Mouse (Mus musculus) lung, postnatal 14 days (tissue): ENCODE measurements around the gene Apeh.
A peak's percentile ranks its signal among the peaks of the same experiment; 100 is the strongest.

Experiments
- DNase-seq: peaks from one replicate; pipeline ENCODE4 v3.0.0; 2021

Apeh gene

GRCm38 (mm10) chr9:108049561-108050251 is 44.7 kb downstream of the Apeh start:
- no peak for DNase-seq

GRCm38 (mm10) chr9:108049016-108049455 is 45.4 kb downstream of the Apeh start, which contains the start of gene Gmppb:
TSS of gene Gmppb (plus strand) at chr9:108049242.
- peak; percentile 95 for DNase-seq

GRCm38 (mm10) chr9:108048566-108048955 is 45.8 kb downstream of the Apeh start:
- no peak for DNase-seq

GRCm38 (mm10) chr9:108047601-108048565 is 46.5 kb downstream of the Apeh start:
- DNase-seq = no peak

- DNase-seq = no peak
These were observed 47.8 kb downstream of the Apeh start for GRCm38 (mm10) chr9:108046582-108046981.

GRCm38 (mm10) chr9:108044751-108045492 is 49.5 kb downstream of the Apeh start:
- DNase-seq = no peak
